Mouse (Mus musculus): ENCODE measurements around the gene Dcun1d1. TPM values are rescaled to one million over a fixed set of nuclear protein-coding genes. Genes with fewer than 3 reads are reported as not detected.

Gene Dcun1d1
- polyA plus RNA-seq, 1 experiment: 33.5 TPM

DNA sequence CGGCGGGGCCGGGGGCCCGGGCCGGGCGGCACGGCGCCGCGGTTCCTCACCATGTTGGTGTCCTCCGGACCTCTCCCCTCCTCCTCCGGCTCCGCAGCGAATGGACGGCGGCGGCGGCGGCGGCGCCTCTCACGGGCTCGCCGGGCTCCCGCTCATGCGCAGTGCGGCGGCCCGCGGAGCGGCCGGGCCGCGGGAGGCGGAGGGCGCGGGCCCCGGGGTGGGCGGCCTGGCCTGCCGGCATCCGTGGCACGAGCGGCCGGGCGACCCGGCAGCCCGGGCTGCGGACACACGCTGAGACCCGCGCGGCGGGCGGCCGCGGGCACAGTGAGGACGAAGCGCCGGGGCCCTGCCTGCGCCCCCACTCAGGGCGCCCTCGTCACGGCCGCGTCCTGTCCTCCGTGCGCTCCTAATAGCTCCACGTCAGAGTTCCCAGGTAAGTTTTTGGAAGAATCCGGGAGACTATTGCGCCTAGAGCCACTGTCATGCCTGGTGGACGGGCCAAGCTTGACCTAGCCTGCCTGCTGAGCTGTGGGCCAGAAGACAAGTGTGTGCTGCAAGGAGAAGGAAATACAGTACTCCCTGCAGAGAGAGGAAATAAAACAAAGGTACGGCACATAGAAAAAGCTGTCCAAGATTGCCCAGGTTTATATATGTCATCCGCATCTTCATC, 4.4 kb downstream of the Dcun1d1 start:
- H3K4me3 ChIP-seq (ENCODE audit: insufficient read depth, low read length): peak overlapping the region; percentile 93
- TF ChIP-seq POLR2A (IDR thresholded peaks at IDR 0.05; ENCODE audit: extremely low read depth, insufficient read depth, low read length) (no peak), CTCF (IDR thresholded peaks at IDR 0.05; ENCODE audit: extremely low read depth, insufficient read depth, low read length) (no peak)
- peaks cover 7% of the 10 kb centered on the region for H3K4me1 ChIP-seq (ENCODE audit: control insufficient read depth, insufficient read depth, low read length)
- peak overlapping the region; percentile 91 for H3K27ac ChIP-seq (ENCODE audit: insufficient read depth, low read length)

DNA sequence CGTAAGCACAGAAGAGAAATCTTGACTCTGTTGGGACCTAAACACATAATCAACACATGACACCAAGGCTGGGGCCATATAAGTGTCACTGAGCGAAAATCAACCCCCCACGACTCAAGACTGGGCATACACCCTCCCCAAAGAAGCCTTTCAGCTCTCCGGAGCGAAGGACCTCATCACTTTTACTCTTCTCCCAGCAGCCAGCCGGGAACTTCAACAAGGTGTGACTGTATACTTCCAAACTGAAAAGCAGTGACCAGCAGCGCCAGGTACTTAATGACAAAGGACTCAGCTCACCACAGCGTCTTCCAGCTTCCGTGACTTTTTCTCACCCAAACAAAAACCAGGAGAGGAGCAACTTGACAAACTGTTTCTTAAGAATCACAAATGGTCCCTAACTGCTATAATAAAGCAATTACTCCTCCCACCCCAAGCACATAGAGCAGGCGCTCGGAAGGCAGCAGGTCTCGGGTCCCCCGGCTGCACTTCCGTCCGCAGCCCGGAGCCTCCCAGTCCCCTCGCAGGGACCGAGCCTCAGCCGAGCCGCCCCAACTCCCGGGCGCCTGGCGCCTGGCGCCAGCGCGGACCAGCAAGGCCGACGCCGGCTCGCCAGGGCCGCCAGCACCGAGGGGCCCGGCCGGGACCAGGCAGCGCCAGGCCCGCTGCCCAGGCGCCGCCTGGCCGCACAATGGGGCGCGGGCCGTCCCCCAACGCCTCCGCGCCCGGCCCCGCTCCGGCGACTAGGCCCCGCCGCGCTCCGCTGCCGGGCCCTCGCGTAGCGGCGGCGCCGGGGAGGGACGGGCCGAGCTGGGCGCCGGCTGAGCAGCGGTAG, 5.1 kb downstream of the Dcun1d1 start:
- Histone ChIP-seq H3K27ac (ENCODE audit: insufficient read depth, low read length) (peak overlapping the region; percentile 89), H3K4me3 (ENCODE audit: insufficient read depth, low read length) (peak overlapping the region; percentile 93), H3K4me1 (ENCODE audit: control insufficient read depth, insufficient read depth, low read length) (peaks cover 7% of the 10 kb centered on the region)
- no peak for TF ChIP-seq CTCF (IDR thresholded peaks at IDR 0.05; ENCODE audit: extremely low read depth, insufficient read depth, low read length)
- TF ChIP-seq POLR2A (IDR thresholded peaks at IDR 0.05; ENCODE audit: extremely low read depth, insufficient read depth, low read length): no peak

DNA sequence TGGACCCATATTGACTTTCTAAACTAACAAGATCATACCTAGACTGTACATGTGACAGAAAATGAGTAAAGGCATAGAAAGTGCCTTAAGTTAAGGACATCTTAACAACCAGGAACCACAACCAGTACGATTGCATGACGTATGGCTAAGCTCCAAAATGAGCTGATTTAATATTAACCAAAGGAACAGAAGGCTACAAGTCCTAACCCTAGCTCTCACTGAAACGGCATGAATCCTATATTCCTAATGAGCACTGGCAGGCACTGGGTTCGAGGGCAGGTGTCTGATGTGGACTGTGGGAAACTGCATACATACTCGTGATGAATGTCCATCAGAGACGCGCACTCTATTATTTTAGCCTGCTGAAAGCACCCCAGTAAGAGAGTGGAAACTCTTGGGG, 5.9 kb downstream of the Dcun1d1 start:
- TF ChIP-seq CTCF (IDR thresholded peaks at IDR 0.05; ENCODE audit: extremely low read depth, insufficient read depth, low read length): no peak
- TF ChIP-seq POLR2A (IDR thresholded peaks at IDR 0.05; ENCODE audit: extremely low read depth, insufficient read depth, low read length): no peak
- no peak overlapping the region for H3K27ac ChIP-seq (ENCODE audit: insufficient read depth, low read length)
- H3K4me1 ChIP-seq (ENCODE audit: control insufficient read depth, insufficient read depth, low read length): peaks cover 7% of the 10 kb centered on the region
- H3K4me3 ChIP-seq (ENCODE audit: insufficient read depth, low read length): peak overlapping the region; percentile 93; the same call in 1 of the 2 replicates

GRCm38 (mm10) chr3:35929831-35930230, 7.4 kb downstream of the Dcun1d1 start:
- H3K27ac ChIP-seq (ENCODE audit: insufficient read depth, low read length): no peak overlapping the region
- H3K4me1 ChIP-seq (ENCODE audit: control insufficient read depth, insufficient read depth, low read length): peaks cover 7% of the 10 kb centered on the region
- H3K4me3 ChIP-seq (ENCODE audit: insufficient read depth, low read length): no peak overlapping the region
- no peak for TF ChIP-seq POLR2A (IDR thresholded peaks at IDR 0.05; ENCODE audit: extremely low read depth, insufficient read depth, low read length)
- TF ChIP-seq CTCF (IDR thresholded peaks at IDR 0.05; ENCODE audit: extremely low read depth, insufficient read depth, low read length): no peak

DNA sequence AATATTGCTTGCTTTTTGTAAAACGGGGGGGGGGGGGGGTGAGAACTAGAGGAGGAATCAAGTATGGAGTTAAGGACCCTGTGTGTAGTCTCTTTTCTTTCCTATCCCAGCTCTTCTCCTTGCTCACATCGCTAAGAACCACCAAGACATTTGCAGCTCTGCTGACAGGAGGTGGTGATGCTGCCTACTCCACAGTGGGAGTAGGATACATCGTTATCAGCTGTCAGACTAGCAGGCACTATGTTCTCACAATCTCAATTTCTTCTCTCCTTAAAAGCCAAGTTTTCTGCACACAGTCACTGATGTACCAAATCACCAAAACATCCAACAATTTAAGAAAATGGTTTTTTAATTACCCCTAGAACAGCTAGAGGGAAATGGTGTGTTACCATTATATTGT, 7.8 kb downstream of the Dcun1d1 start:
- Histone ChIP-seq H3K27ac (ENCODE audit: insufficient read depth, low read length) (no peak overlapping the region), H3K4me3 (ENCODE audit: insufficient read depth, low read length) (no peak overlapping the region), H3K4me1 (ENCODE audit: control insufficient read depth, insufficient read depth, low read length) (peaks cover 7% of the 10 kb centered on the region)
- no peak for TF ChIP-seq POLR2A (IDR thresholded peaks at IDR 0.05; ENCODE audit: extremely low read depth, insufficient read depth, low read length)
- TF ChIP-seq CTCF (IDR thresholded peaks at IDR 0.05; ENCODE audit: extremely low read depth, insufficient read depth, low read length): no peak

DNA sequence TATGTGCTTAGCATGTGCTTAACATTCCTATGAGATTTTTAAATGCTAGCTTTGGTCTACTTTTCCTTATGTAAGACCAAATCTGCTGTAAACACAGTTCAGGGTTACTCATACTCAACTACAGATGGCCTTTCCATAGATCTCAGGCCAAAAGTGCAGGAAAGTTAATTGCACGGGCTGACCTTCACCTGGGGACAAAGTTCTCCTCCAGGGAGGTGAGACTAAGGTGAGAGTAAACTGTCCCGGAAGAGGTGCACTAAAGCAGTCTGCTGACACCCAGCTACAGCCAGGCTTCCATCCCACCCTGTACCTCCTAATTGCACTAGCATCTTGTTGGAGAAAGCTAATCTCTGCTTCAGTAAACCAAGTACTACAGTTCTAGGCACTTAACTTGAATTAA, 11.4 kb downstream of the Dcun1d1 start:
- TF ChIP-seq CTCF (IDR thresholded peaks at IDR 0.05; ENCODE audit: extremely low read depth, insufficient read depth, low read length): no peak
- no peak for TF ChIP-seq POLR2A (IDR thresholded peaks at IDR 0.05; ENCODE audit: extremely low read depth, insufficient read depth, low read length)
- peaks cover 2% of the 10 kb centered on the region; the same call in 1 of the 2 replicates for H3K4me1 ChIP-seq (ENCODE audit: control insufficient read depth, insufficient read depth, low read length)
- no peak overlapping the region for H3K27ac ChIP-seq (ENCODE audit: insufficient read depth, low read length)
- H3K4me3 ChIP-seq (ENCODE audit: insufficient read depth, low read length): no peak overlapping the region

DNA sequence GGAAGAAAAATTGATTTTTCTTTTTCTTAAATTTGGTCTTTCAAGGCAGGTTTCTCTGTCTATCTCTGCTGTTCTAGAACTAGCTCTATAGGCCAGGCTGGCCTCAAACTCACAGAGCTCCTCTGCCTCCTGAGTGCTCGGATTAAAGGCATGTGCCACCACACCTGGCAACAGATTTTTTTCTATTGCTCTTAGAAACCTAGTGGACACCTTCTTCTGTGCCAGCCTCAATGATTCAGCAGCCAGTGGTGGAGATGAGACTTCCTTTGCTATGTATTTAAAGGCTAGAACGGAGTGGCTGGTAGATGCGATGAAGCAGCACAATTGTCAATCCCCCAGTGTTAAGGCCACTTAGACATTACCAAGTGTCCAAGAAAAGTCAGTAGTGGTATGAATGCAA, 13.2 kb downstream of the Dcun1d1 start:
- Histone ChIP-seq H3K4me1 (ENCODE audit: control insufficient read depth, insufficient read depth, low read length) (no peaks in the 10 kb centered on the region; the same call in 1 of the 2 replicates), H3K27ac (ENCODE audit: insufficient read depth, low read length) (no peak overlapping the region), H3K4me3 (ENCODE audit: insufficient read depth, low read length) (no peak overlapping the region)
- TF ChIP-seq CTCF (IDR thresholded peaks at IDR 0.05; ENCODE audit: extremely low read depth, insufficient read depth, low read length) (no peak), POLR2A (IDR thresholded peaks at IDR 0.05; ENCODE audit: extremely low read depth, insufficient read depth, low read length) (no peak)

DNA sequence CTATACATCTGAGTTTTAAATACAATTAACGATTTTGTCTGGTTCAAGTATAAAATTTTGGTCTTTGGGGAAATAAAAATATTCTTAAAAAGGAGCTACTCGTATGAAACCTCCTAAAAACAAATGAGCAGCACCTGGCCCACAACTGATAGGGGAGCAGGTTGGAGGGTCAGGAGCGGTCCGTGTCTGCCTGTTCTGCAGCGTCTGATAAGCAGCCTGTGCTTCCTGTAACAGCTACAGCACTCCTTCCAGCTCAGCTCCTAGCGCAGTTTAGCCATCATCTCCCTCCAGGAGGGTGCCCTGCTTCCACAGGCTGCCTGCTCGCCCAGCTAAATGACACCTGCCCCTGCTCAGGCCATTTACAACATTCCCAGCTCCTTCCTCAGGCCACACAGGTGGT, 13.8 kb downstream of the Dcun1d1 start:
- Histone ChIP-seq H3K27ac (ENCODE audit: insufficient read depth, low read length) (no peak overlapping the region), H3K4me3 (ENCODE audit: insufficient read depth, low read length) (no peak overlapping the region), H3K4me1 (ENCODE audit: control insufficient read depth, insufficient read depth, low read length) (no peaks in the 10 kb centered on the region; the same call in 1 of the 2 replicates)
- no peak for TF ChIP-seq CTCF (IDR thresholded peaks at IDR 0.05; ENCODE audit: extremely low read depth, insufficient read depth, low read length)
- TF ChIP-seq POLR2A (IDR thresholded peaks at IDR 0.05; ENCODE audit: extremely low read depth, insufficient read depth, low read length): no peak

DNA sequence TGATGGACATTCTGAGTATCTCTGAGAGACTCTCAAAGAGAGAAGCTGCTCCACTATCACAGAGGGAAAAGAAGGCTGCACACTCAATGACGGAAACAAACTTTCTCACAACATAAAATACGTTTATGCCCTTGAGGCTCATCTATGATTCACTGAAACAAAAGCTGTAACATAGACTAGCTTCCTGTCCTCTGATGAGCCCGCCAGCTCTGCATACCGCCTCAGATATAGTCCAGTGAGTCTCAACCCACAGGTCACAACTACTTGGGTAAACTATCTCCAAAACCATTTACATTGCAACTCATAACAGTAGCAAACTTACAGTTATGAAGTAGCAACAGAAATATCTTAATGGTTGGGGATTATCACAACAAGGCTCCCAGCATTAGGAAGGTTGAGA, 14.7 kb downstream of the Dcun1d1 start:
- no peak overlapping the region for H3K27ac ChIP-seq (ENCODE audit: insufficient read depth, low read length)
- H3K4me1 ChIP-seq (ENCODE audit: control insufficient read depth, insufficient read depth, low read length): no peaks in the 10 kb centered on the region; the same call in 1 of the 2 replicates
- TF ChIP-seq POLR2A (IDR thresholded peaks at IDR 0.05; ENCODE audit: extremely low read depth, insufficient read depth, low read length): no peak
- TF ChIP-seq CTCF (IDR thresholded peaks at IDR 0.05; ENCODE audit: extremely low read depth, insufficient read depth, low read length): no peak
- no peak overlapping the region for H3K4me3 ChIP-seq (ENCODE audit: insufficient read depth, low read length)
